Mouse (Mus musculus): Measurements from ENCODE around the gene H2-M5.

DNA sequence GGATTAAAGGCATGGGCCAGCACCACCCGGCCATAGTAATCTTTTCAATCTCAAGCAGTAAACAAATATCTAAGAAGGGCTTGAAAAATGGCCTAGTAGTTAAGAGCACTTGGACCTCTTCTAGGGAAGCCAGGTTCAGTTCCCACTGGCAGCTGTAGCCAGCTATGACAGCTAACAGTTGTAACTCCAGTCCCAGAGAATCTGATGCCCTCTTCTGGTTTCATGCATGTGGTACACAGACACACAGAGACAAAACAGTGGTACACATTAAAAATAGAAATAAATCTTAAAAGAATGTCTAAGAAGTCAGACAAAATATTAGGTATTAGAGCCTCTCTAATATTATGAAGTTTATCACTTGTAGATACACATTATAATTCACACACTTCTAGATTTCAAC lies 28.2 kb downstream of the H2-M5 start:
- TF ChIP-seq CTCF (IDR thresholded peaks at IDR 0.05; ENCODE audit: borderline replicate concordance, control insufficient read depth, extremely low read depth, insufficient read depth, low read length, poor library complexity) (no peak), POLR2A (IDR thresholded peaks at IDR 0.05; ENCODE audit: control insufficient read depth, extremely low read depth, insufficient read depth, low read length, poor library complexity) (no peak)

Measured in thymus, adult 2 months (tissue).